Comparison of ENCODE assay signal across 8 mouse cellular contexts in genomic region chr14:50785251-50785637, GRCm38 (mm10). TPM values are rescaled to one million over a fixed set of nuclear protein-coding genes. Genes with fewer than 3 reads are reported as not detected.
A peak's percentile ranks its signal among the peaks of the same experiment; 100 is the strongest.
DNase-seq lines count a peak whose midpoint lies in the region; ATAC-seq lines count a peak whose summit lies in the region.

TSS of gene Ttc5 (minus strand) at chr14:50785519.

- H3K4me1 ChIP-seq in hindbrain, embryonic 11.5 days (replicated peaks; ENCODE audit: control insufficient read depth, insufficient read depth, low read length) = no peaks in the 10 kb centered on the region

- peak within 1 kb of the TSS; percentile 77 for H3K4me3 ChIP-seq in hindbrain, embryonic 11.5 days (ENCODE audit: low read depth, low read length)

- peak; percentile 94 for ATAC-seq in hindbrain, embryonic 11.5 days (ENCODE audit: low FRiP score)

- H3K9ac ChIP-seq in hindbrain, embryonic 11.5 days (ENCODE audit: low read depth, low read length) = peak within 1 kb of the TSS; percentile 82

- H3K4me2 ChIP-seq in hindbrain, embryonic 11.5 days (replicated peaks; ENCODE audit: low read depth, low read length) = peak within 1 kb of the TSS; percentile 37

- 0% methylated on average over 21 of the region's 21 CpGs for WGBS in hindbrain, embryonic 11.5 days

- peak; percentile 95 for DNase-seq in Muller cell, postnatal 12 days (ENCODE audit: inconsistent ontology term)
- peak; percentile 84 for DNase-seq in cerebellum, adult 9-11 months
- peak; percentile 65 to 95 for DNase-seq in frontal cortex, adult 2 months (ENCODE audit: extremely low spot score in 1 of 2, low spot score in 1 of 2)
- DNase-seq in hindbrain, embryonic 11.5 days (ENCODE audit: low spot score) = peak; percentile 97
- peak; percentile 94 to 95 for DNase-seq in layer of hippocampus, postnatal 10 days (ENCODE audit: low spot score in 2 of 2)
- DNase-seq in lung, postnatal 10 days = peak; percentile 94
- peak; percentile 88 for DNase-seq in ovary, postnatal 36 days (ENCODE audit: low spot score)
- peak; percentile 94 for DNase-seq in thymus, postnatal 25 days

- peaks cover 3% of the 10 kb centered on the region; the same call in 1 of the 2 replicates for H3K36me3 ChIP-seq in hindbrain, embryonic 11.5 days (ENCODE audit: control insufficient read depth, insufficient read depth, low read length)

- H3K27ac ChIP-seq in hindbrain, embryonic 11.5 days (ENCODE audit: low read depth, low read length) = no peak within 1 kb of the TSS

- no peaks in the 10 kb centered on the region for H3K9me3 ChIP-seq in hindbrain, embryonic 11.5 days (ENCODE audit: control insufficient read depth, low read length)

- no peaks in the 10 kb centered on the region for H3K27me3 ChIP-seq in hindbrain, embryonic 11.5 days (ENCODE audit: control insufficient read depth, insufficient read depth, low read length)

RNA-seq across cellular contexts. Expression of gene Ttc5, which starts in this region (rescaled TPM):
- 61.4 and 70.5 TPM in 2 replicates for polyA plus RNA-seq in frontal cortex, adult 2 months (2012; rRNA removed)
- 105 and 106 TPM in 2 replicates for polyA plus RNA-seq in hindbrain, embryonic 11.5 days (2014; fragmentation: Nextera tagmentation; extraction: Ambion mirVana)
- 10 to 100 TPM; 77.0 to 83.5 TPM for total RNA-seq in layer of hippocampus, postnatal 10 days (2021)
